Mouse (Mus musculus) kidney, embryonic 16.5 days (tissue): ENCODE data around the gene Cacna1c. TPM values are rescaled to one million over a fixed set of nuclear protein-coding genes. Genes with fewer than 3 reads are reported as not detected.

Experiments
- ATAC-seq: fragments of 200-750 bp; cut with Nextera tagmentation; 2 replicates; pipeline ENCODE4 v1.8.0; 2017; ENCODE audit warnings: moderate TSS enrichment; ENCODE audit not compliant: low FRiP score, low TSS enrichment
- H3K27ac ChIP-seq: fragments of 300-500 bp; sonication (generic); 2 replicates; pipeline ENCODE4 v1.5.1; 2014; ENCODE audit warnings: low read length
- H3K27me3 ChIP-seq: fragments of 300-500 bp; sonication (generic); 2 replicates; pipeline ENCODE4 v1.6.1; 2014; ENCODE audit warnings: low read length, control low read depth, mixed read lengths; ENCODE audit not compliant: insufficient read depth
- H3K36me3 ChIP-seq: fragments of 300-500 bp; sonication (generic); 2 replicates; pipeline ENCODE4 v1.6.1; 2014; ENCODE audit warnings: low read length, control low read depth, mixed read lengths; ENCODE audit not compliant: insufficient read depth
- H3K4me1 ChIP-seq: fragments of 300-500 bp; sonication (generic); 2 replicates; pipeline ENCODE4 v1.6.1; 2014; ENCODE audit warnings: low read length, control low read depth, mixed read lengths; ENCODE audit not compliant: insufficient read depth
- H3K4me2 ChIP-seq: fragments of 300-500 bp; sonication (generic); replicated peaks from 2 replicates; pipeline ENCODE4 v1.6.1; 2014; ENCODE audit warnings: low read depth, low read length
- H3K4me3 ChIP-seq: fragments of 300-500 bp; sonication (generic); 2 replicates; pipeline ENCODE4 v1.5.1; 2014; ENCODE audit warnings: mild to moderate bottlenecking, low read length
- H3K9ac ChIP-seq: fragments of 300-500 bp; sonication (generic); replicated peaks from 2 replicates; pipeline ENCODE4 v1.6.1; 2014; ENCODE audit warnings: low read length
- H3K9me3 ChIP-seq: fragments of 300-500 bp; sonication (generic); 2 replicates; pipeline ENCODE4 v1.6.1; 2016; ENCODE audit warnings: low read length, control low read depth
- WGBS: fragments of 180-500 bp; shearing (Covaris S2); extraction: QIAGEN DNeasy Blood & Tissue Kit; methylation state at CpG from one replicate; pipeline ENCODE4 v1.1.7; 2014; 5-methylcytosine and 5-hydroxymethylcytosine counted together
- polyA plus RNA-seq: library from polyadenylated mRNA; unstranded; fragments of >200 nt; fragmentation: Nextera tagmentation; extraction: Ambion mirVana; gene quantifications from 2 replicates; pipeline ENCODE4 v1.2.1, GENCODE M21; 2015

The Cacna1c gene
- polyA plus RNA-seq, 1 experiment from 2014 or later: 1.4 TPM

GRCm38 (mm10) chr6:119039815-119040214, 156.4 kb downstream of the Cacna1c start:
- H3K9me3 ChIP-seq: no peaks in the 10 kb centered on the region
- H3K27ac ChIP-seq: no peak overlapping the region
- no peaks in the 10 kb centered on the region for H3K36me3 ChIP-seq
- ATAC-seq: no peak
- no peaks in the 10 kb centered on the region for H3K27me3 ChIP-seq
- H3K9ac ChIP-seq: no peak overlapping the region
- 76% methylated on average over 7 of the region's 7 CpGs for WGBS
- H3K4me1 ChIP-seq: 0 out of 2 replicates have a peak, but pooled peaks cover 3% of the 10 kb centered on the region
- no peak overlapping the region for H3K4me3 ChIP-seq
- H3K4me2 ChIP-seq: no peak overlapping the region

DNA sequence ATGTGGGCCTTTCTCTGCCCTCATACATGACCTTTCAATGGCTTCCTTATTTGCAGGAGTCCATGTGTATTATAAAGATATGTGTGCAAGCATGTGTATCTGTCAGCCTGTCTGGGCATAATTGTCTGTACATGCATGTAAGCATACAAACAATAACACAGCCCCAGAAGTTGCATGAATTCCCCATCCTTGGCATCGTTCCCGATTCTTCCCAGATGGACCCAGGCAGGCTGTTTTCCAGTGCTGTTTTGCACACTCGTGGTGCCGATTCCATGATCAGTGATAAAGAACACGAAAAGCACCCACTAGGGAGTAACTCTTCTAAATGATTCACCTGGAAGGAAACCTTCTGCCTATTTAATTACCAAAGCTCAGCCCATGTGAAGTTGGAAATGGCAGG, 156.9 kb downstream of the Cacna1c start:
- H3K4me1 ChIP-seq: 0 out of 2 replicates have a peak, but pooled peaks cover 3% of the 10 kb centered on the region
- WGBS: 80% methylated on average over 5 of the region's 5 CpGs
- ATAC-seq: no peak
- peaks cover 3% of the 10 kb centered on the region; the same call in 1 of the 2 replicates for H3K9me3 ChIP-seq
- H3K27ac ChIP-seq: no peak overlapping the region
- H3K4me3 ChIP-seq: no peak overlapping the region
- no peaks in the 10 kb centered on the region for H3K27me3 ChIP-seq
- no peak overlapping the region for H3K9ac ChIP-seq
- no peak overlapping the region for H3K4me2 ChIP-seq
- H3K36me3 ChIP-seq: no peaks in the 10 kb centered on the region

GRCm38 (mm10) chr6:119037815-119038214, 158.4 kb downstream of the Cacna1c start:
- WGBS: 59% methylated on average over 6 of the region's 6 CpGs
- ATAC-seq: no peak
- Histone ChIP-seq H3K4me1 (0 out of 2 replicates have a peak, but pooled peaks cover 3% of the 10 kb centered on the region), H3K27me3 (no peaks in the 10 kb centered on the region), H3K4me2 (no peak overlapping the region), H3K27ac (no peak overlapping the region), H3K9ac (no peak overlapping the region), H3K36me3 (no peaks in the 10 kb centered on the region), H3K4me3 (no peak overlapping the region), H3K9me3 (peaks cover 6% of the 10 kb centered on the region; the same call in 1 of the 2 replicates)

- WGBS: 71% methylated on average over 2 of the region's 2 CpGs
These were observed 159.2 kb downstream of the Cacna1c start for GRCm38 (mm10) chr6:119037047-119037446.

GRCm38 (mm10) chr6:119035361-119035760, 160.9 kb downstream of the Cacna1c start:
- H3K9ac ChIP-seq: no peak overlapping the region
- ATAC-seq: no peak
- H3K9me3 ChIP-seq: peaks cover 6% of the 10 kb centered on the region; the same call in 1 of the 2 replicates
- H3K27ac ChIP-seq: no peak overlapping the region
- H3K36me3 ChIP-seq: no peaks in the 10 kb centered on the region
- 0 out of 2 replicates have a peak, but pooled peaks cover 3% of the 10 kb centered on the region for H3K4me1 ChIP-seq
- no peak overlapping the region for H3K4me3 ChIP-seq
- no peaks in the 10 kb centered on the region for H3K27me3 ChIP-seq
- no peak overlapping the region for H3K4me2 ChIP-seq
- 87% methylated on average over 6 of the region's 6 CpGs for whole genome bisulfite sequencing

More at GRCm38 (mm10) chr6:119037047-119037446, 159.2 kb downstream of the Cacna1c start:
- no peak overlapping the region for H3K27ac ChIP-seq
- H3K4me1 ChIP-seq: 0 out of 2 replicates have a peak, but pooled peaks cover 3% of the 10 kb centered on the region
- H3K9me3 ChIP-seq: peaks cover 6% of the 10 kb centered on the region; the same call in 1 of the 2 replicates
- no peak overlapping the region for H3K4me2 ChIP-seq
- H3K4me3 ChIP-seq: no peak overlapping the region
- H3K36me3 ChIP-seq: no peaks in the 10 kb centered on the region
- ATAC-seq: no peak
- no peaks in the 10 kb centered on the region for H3K27me3 ChIP-seq
- no peak overlapping the region for H3K9ac ChIP-seq

DNA sequence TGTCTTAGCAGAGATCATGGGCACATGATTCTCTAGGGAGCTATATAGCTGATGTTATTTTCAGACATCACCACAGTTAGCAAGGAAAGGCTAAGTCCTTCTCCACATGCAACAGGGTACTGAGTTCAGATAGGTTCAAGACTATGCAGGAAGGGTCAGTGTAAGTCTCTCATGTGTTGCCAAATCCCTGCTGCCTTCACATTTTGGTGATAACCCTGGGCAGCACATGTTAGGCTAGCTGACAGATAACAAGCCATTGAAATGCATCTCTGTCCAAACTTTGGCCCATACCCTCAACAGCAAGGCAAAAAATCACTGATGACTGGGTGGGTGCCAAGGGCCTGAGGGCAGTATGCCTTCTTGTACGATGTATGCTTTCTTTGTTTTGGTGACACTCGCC, 161.3 kb downstream of the Cacna1c start:
- Histone ChIP-seq H3K27ac (no peak overlapping the region), H3K4me3 (no peak overlapping the region), H3K36me3 (no peaks in the 10 kb centered on the region), H3K4me2 (no peak overlapping the region), H3K9ac (no peak overlapping the region), H3K4me1 (0 out of 2 replicates have a peak, but pooled peaks cover 3% of the 10 kb centered on the region), H3K9me3 (peaks cover 6% of the 10 kb centered on the region; the same call in 1 of the 2 replicates), H3K27me3 (no peaks in the 10 kb centered on the region)
- no peak for ATAC-seq
- WGBS: 89% methylated on average over 2 of the region's 2 CpGs

DNA sequence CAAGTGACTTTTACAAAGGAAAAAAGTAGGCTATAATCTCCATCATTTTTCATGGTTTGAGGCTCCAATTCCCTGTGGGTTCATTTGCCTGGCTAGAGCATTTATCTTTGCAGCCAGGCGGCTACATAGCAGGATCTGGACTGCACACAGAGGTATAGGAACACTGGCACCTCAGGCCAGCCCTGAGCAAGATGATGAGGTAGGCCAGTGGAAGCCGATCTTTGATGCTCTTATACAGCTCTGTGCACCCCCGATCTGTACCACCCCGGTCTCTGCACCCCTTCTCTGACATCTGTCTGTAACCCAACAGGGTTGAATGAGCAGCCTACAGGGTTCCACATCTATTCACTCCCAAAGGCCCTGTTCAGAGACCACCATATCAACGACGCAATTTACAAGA, 168.3 kb downstream of the Cacna1c start:
- no peak overlapping the region for H3K27ac ChIP-seq
- H3K9me3 ChIP-seq: no peaks in the 10 kb centered on the region
- no peak overlapping the region for H3K9ac ChIP-seq
- WGBS: 87% methylated on average over 6 of the region's 6 CpGs
- H3K4me3 ChIP-seq: no peak overlapping the region
- H3K36me3 ChIP-seq: no peaks in the 10 kb centered on the region
- ATAC-seq: no peak
- no peak overlapping the region for H3K4me2 ChIP-seq
- H3K4me1 ChIP-seq: no peaks in the 10 kb centered on the region
- H3K27me3 ChIP-seq: no peaks in the 10 kb centered on the region

- Histone ChIP-seq H3K4me3 (no peak overlapping the region), H3K4me1 (0 out of 2 replicates have a peak, but pooled peaks cover 3% of the 10 kb centered on the region), H3K36me3 (no peaks in the 10 kb centered on the region), H3K9ac (no peak overlapping the region), H3K9me3 (no peaks in the 10 kb centered on the region), H3K27ac (no peak overlapping the region), H3K27me3 (no peaks in the 10 kb centered on the region), H3K4me2 (no peak overlapping the region)
- no peak for ATAC-seq
- 67% methylated on average over 2 of the region's 2 CpGs for WGBS
These were observed 173.4 kb downstream of the Cacna1c start for GRCm38 (mm10) chr6:119022850-119023249.

DNA sequence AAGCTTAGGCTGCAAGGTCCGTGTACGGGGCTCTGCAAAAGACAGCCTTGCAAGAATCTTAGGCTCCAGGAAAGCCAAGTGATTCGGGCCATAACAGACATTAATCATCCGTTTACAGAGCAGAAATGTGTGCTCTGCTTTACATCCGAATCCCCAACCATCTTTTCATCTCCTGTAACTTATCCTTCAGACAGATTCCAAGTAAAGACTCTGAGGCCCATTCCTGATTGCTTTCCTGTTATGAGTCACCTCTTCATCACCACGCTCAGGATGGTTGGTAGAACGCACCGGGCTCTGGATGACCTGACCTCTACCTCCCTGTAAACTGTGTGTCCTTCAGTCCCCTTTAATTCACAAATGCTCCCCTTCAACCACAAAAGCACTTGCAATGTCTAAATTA, 175.0 kb downstream of the Cacna1c start:
- H3K9me3 ChIP-seq: no peaks in the 10 kb centered on the region
- H3K9ac ChIP-seq: no peak overlapping the region
- H3K4me1 ChIP-seq: 0 out of 2 replicates have a peak, but pooled peaks cover 3% of the 10 kb centered on the region
- no peaks in the 10 kb centered on the region for H3K36me3 ChIP-seq
- no peak overlapping the region for H3K27ac ChIP-seq
- no peak overlapping the region for H3K4me3 ChIP-seq
- WGBS: 61% methylated on average over 8 of the region's 8 CpGs
- ATAC-seq: no peak
- H3K27me3 ChIP-seq: no peaks in the 10 kb centered on the region
- no peak overlapping the region for H3K4me2 ChIP-seq

DNA sequence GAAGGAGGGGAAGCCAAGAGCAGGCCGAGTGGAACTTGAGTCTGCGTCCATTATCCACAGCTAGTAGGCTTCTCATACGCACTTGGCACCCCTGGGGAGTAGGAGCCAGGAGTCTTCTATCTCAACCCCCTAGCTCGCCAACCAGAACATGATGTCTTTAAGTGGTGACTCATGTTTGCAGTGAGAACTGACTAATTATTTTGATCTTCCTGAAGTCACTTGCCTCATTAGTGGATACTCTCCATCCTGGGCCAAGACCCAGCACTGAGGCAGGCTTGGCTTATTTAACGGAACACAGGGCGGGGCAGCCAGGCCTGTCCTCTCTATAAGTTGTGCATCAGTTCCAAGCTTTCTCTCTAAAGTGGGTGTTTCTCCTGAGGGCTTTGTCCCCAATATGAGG, 177.3 kb downstream of the Cacna1c start:
- no peaks in the 10 kb centered on the region for H3K9me3 ChIP-seq
- WGBS: 91% methylated on average over 6 of the region's 6 CpGs
- no peak overlapping the region for H3K4me3 ChIP-seq
- H3K27me3 ChIP-seq: no peaks in the 10 kb centered on the region
- no peaks in the 10 kb centered on the region for H3K36me3 ChIP-seq
- no peak for ATAC-seq
- no peak overlapping the region for H3K4me2 ChIP-seq
- H3K4me1 ChIP-seq: 0 out of 2 replicates have a peak, but pooled peaks cover 3% of the 10 kb centered on the region
- H3K27ac ChIP-seq: no peak overlapping the region
- H3K9ac ChIP-seq: no peak overlapping the region
